Mouse (Mus musculus): Measurements from ENCODE around the gene Nudt16.
"Not testable (repeated sequence)": the region's sequence is repeated elsewhere in the genome, so short reads cannot be mapped to it uniquely, and the experiment has no call there.

Gene Nudt16

DNA sequence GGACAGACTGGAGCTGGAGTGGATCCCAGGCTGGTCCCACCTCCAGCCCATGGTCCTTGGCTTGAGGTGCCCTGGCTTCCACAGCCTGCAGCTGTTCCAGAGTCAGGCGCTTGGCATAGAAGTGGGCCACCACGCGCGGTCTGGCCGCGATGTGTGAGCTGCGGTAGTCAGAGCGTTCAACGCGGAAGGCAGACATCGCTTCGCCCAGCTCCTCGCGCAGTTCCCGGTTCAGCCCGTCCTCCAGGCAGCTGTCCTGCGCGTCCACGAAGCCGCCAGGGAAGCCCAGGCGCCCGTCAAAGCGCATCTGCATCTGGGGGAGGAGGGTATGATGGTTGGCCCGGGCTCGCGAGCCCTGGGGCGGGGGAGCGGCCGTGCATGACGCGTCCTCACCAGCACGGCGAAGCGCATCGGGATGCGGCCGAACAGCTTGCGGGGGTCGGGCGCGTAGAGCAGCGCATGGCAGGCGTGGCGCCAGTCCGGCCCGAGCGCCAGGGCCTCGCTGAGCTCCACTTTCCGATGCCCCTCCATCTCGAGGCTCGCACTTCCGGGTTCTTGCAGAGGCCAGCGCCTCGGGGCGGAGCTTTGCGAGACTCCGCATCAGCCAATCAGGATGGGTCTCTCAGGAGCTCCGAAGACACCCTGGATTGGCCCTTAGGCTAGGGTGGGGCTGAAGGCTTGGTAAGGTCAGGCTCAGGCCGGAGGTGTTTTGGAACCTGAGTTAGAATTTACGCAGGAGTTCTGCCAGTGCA, at the start of gene Nudt16:
TSS of gene Nudt16 (minus strand) at position 572 of the 749 bp plus-strand sequence.
- DNase-seq (ENCODE audit: extremely low read depth, low read depth, low spot score) = peak; percentile 8

DNA sequence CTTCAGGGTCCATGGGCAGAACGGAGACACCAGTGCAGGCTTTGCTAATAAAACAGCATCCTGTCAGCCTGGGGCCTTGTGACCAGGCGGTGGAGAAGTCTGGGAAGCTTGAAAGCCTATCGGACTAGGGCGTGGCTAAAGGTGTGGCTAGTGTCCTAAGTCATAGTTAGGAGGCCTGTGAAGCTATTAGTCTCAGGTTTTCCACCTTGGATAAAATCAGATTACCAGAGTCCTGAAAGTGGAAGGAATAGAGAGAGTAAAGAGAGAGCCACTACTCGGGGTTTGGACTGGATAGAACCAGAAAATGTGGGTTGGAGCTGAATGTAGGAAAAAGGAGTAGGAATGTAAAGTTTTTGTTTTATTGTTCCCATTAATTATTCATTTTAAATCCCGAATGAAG, 13.4 kb upstream of the Nudt16 start, which contains the start of gene 1700080E11Rik:
TSS of gene 1700080E11Rik (minus strand) at position 101 of the 400 bp plus-strand sequence.
- no peak for DNase-seq (ENCODE audit: extremely low read depth, low read depth, low spot score)

DNA sequence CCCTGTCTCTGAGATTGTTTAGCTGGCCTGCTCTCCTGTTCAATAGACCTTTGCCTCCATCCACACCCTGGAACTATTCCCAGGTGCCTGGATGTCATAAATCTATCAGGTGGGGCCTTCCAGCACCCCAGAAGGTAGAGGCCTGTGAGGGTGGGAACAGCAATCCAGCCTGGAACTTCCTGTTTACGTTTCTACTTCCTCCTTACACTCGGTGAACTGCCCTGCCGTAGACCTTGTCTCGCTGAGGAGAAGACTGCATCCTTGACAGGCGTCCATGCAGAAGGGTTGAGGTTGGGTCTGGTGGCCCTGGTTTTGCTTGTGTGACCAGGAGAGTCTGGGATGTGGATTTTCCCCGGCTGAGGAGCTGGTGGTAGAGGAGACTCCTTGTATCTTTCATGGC, 7.6 kb upstream of the Nudt16 start:
- DNase-seq (ENCODE audit: extremely low read depth, low read depth, low spot score) = no peak

DNA sequence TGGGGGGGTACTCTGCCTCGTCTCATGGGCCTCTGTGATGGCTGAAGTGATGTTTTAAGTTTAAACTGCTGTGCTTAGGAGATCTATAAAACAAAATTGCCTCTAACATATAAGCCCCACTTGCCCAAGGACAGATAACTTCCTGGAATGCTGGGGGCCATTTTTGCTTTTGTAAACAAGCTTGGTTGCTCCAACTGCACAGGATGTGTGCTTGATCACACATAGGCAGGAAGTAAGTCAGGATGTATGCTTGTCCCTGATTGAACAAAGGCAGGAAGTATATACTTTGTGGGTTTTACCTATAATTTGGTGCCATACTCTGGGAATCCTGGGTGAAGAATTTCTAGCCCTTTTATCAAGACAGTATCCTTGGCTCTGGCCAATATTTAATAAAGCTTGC, 4.8 kb upstream of the Nudt16 start:
- no peak for DNase-seq (ENCODE audit: extremely low read depth, low read depth, low spot score)

DNA sequence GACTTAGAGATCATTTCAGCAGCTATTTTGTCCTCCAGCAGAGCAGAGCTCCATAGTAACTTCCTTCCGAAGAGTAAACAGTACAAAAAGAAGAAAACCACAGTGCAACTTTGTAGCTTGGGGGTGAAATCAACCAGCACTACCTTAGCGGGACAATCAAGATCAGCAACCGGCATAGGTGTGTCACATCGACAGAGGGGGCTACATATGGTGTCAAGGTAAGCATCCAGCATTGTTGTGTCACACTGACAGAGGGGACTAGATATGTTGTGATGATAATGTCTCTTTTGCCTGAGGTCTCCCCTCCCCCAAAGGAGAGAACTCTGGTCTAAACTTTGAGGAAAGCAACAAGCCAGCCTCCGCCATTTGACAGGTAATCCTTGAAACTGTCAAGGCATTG, 2.9 kb upstream of the Nudt16 start:
- no peak for DNase-seq (ENCODE audit: extremely low read depth, low read depth, low spot score)

DNA sequence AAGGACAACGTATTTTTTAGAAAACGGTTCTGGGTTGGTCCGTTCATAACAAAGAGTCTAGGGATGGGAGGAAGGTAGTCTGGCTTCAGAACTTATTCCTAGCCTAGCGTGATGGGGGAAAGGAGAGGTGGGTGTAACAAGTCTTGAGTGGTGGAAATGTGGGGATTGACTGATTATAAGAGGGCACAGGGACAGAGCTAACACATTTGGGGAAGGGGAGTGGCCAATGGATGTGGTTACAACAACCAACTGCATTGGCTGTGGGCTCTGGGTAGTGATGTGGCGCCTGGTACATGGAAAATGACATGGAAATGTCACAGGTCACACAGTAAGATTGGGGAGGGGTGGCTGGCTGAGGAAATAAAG, 361 bp upstream of the Nudt16 start:
- no peak for DNase-seq (ENCODE audit: extremely low read depth, low read depth, low spot score)

DNA sequence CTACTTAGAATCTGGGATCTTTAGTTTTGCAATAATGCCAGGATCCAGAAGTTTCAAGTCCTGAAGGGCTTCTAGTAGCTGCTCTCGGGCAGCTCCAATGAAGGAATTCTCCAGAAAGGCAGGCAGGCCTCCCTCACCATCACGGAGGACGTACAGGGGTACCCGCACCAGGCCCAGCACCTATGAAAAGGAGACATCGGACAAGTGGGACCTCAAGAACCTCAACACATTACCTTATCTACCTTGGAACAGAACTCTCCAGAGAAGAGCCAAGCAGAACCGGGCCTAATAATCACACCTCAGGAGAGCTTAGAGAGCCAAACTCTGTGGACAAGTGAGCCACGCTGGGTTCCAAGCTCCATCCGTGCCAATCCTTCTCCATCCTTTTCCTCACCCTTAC, 1.3 kb downstream of the Nudt16 start:
- DNase-seq (ENCODE audit: extremely low read depth, low read depth, low spot score) = no peak

DNA sequence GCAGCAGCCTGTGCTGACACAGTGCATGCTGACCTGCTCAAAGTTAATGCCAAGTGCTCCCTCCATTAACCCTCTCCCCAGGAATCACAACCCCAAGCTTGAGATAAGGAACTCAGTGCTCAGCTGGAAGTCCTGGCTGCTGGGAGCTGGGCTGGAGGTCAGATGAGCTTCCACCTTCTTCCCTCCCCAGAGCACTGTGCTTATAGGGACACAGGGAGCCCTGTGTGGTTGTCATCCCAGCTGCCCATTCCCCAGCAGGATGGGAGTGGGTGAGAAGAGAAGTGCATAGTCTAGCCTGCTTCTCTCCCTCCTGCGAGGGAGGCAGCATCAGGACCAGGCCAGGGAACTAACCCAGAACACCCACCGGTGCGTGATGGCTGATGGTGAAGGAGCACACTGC, 6.4 kb downstream of the Nudt16 start:
- not testable (repeated sequence) for DNase-seq (ENCODE audit: extremely low read depth, low read depth, low spot score)

DNA sequence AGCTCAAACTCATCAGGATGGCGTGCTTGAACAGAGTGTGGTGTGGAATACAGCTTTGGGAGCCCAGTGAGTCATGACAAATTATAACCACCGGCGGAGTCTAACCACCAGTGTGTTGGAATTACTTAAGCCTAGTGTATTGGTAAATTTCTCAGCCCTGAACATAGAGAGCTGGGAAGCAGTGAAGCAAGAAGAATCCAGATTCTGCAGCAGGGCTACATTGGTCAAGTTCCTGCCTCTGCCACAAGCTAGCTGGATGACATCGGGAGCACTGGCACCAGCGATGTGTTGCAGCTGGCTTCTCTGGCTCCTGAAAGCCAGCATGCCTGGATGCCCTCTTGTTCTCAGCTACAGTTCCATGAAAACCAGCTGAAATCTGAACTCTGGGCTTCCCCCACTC, 27.7 kb downstream of the Nudt16 start:
- DNase-seq (ENCODE audit: extremely low read depth, low read depth, low spot score) = no peak

DNA sequence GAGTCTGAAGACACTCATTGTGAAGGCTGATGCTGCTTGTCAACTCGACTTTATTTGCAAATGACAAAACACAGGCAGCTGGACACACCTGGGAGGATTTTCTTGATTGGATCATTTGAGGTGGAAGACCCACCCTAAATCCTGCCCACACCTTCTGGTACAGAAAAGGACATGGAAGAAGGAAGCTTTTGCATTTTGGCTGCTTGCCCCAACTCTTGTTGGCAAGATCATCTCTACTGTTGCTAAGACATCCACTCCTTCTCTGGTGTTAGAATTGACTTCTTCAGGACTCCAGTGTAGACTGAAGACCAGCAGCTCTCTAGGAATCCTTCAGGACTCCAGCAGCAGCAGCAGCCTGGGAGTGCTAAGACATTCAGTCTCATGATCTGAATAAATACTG, 29.7 kb downstream of the Nudt16 start:
- no peak for DNase-seq (ENCODE audit: extremely low read depth, low read depth, low spot score)

DNA sequence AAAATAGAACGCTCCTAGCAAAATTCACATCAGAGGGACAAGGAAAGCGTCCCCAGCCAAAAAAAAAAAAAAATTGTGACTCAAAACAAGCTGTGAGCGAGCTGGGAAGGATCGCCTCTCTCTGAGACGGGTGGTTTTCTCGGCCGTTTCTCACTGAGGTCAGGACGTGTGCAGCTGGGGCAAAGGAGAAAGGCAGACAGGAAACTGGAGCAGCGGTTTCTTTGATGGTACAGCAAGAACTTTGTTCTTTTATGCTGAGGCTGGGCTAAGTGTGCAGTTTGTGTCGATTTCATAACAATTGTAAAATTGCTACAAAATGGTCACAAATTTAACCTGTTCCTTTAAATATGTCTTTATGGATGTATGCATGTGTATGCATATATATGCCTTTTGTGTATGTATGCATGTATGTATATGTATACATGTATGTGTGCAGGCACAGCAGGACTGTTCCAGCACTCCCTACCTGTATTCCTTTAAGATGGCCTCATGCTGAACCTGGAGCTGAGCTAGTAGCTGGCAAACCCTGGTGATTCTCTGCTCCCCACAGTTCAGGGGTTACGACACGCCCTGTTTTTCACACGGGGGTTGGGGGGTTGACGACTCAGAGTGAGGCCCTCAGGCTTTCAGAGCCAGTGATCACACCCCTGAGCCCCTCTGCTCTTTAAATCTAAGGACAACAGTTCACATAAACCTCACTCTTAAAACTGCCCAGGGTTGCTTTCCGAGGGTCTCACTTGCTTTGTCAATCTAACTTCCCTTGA, 30.6 kb downstream of the Nudt16 start:
- no peak for DNase-seq (ENCODE audit: extremely low read depth, low read depth, low spot score)

DNA sequence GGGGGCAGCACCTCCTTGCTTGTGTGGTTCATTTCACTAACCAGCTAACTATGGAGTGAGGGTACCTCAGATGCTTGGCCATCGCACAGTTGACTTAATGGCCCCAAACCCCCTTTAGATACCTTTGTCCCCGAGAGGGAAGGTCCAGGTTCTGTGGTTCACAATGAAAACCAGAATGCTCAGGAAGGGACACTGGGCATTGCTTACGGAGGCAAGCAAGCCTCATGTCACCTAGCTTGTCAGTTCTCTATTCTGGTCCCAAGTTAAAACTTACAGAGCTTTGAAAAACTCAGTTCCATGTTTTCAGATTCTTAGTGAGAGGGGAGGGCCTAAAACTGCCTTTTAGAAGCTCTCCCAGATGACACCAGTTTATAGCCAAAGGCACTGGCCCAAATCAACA, 51.4 kb downstream of the Nudt16 start:
- DNase-seq (ENCODE audit: extremely low read depth, low read depth, low spot score) = no peak

All from fat pad, adult 2 months (tissue).